Mouse (Mus musculus) lung, postnatal 14 days (tissue): ENCODE measurements around the gene Irx3.

Source experiments
- DNase-seq: peaks from one replicate; pipeline ENCODE4 v3.0.0; 2021

Gene Irx3

DNA sequence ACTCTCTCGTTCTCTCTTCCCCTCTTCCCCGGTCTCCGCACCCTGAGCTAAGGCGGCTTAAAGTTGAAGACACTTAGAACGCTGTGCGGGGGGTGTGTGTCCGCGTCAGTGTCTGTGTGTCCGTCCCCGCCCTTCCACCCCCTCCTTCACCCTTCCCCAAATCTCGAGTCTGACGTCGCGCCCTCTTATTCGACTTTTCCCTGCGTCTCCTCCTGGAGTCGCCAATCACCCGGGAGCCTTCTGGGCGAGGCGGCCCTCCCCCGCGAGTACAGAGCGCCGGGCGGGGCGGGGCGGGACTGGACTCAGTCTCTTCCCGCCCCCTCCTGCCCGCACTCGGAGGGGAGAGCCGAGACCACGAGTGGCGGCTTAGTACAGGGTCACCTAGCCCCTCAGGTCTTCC is at the start of gene Irx3:
Irx3 (minus strand) TSS at position 229 of the 400 bp plus-strand sequence.
- peak; percentile 82 for DNase-seq

DNA sequence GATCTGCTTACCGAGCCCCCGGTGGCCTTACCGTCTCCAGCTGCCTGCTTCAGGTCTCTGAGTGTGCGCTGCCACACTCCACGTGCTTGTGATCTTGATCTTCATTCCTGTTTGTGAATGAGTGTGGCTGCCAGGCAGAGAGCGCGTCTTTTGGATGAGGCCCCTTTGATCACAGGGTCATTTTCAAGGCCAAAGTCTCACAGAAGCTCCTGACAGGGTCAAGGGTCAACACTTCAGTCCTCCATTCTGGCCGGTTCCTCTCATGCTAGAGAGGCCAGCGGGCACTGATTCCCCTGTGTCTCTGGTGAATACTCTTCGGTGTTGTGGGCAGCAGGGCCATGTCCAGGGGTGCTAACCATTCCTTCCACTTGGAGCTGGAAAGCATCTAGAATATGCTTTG is 49.5 kb upstream of the Irx3 start:
- no peak for DNase-seq

DNA sequence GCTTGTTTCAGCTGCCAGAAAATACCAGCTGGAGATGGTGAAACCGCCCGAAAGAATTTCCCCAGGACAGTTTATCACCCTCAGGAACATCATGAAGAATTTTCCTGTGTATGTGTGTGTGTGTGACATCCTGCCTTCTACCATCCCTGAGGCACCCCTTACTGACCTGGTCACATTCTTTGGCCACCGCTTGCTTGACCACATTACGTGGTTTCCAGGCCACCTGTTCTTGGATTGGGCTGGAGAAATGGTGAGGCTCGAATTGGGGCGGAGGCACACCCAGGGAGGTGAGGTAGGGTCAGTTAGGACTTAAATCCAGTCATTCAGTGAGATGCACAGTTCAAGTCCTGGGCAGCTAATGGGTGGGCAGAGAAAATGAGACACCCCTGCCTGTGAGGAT is 48.1 kb upstream of the Irx3 start:
- no peak for DNase-seq

DNA sequence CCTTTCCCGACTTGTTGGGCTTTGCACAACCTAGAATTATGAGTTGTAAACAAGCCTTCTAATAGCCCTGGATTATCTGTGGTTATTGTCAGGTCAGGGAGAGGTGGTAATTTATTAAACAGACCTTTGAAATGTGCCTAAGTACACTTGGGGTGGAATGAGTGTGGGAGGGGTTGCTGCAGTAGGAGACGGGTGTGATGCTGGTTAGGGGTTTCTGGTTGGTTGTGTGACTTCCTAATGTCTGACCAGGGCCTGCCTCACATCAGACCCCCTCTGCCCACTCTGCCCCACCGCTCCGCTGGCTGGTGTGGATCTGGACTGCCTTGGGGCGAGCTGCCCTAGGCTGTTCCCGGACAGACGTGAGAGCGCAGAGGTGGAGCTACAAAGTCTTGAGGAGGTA is 47.7 kb upstream of the Irx3 start:
- DNase-seq, result no peak

DNA sequence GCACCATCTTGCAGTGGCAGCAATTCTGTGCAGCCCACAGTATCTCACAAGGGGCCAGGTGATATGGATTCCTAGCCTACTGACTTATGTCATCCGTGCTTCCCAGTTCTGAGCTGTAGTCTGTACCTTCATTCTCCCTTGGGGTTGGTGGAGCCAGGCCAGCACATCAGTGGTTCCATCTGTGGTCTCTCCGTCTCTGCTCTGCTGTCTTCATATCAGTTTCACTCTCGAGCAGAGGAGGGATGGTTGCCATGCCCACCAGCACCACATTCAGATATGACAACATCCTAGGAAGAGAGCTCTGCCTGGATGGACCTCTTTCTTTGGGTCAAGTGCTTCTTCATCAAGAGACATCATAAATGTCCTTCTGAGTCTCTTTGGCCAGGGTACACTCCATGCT is 43.8 kb upstream of the Irx3 start:
- DNase-seq, result no peak

DNA sequence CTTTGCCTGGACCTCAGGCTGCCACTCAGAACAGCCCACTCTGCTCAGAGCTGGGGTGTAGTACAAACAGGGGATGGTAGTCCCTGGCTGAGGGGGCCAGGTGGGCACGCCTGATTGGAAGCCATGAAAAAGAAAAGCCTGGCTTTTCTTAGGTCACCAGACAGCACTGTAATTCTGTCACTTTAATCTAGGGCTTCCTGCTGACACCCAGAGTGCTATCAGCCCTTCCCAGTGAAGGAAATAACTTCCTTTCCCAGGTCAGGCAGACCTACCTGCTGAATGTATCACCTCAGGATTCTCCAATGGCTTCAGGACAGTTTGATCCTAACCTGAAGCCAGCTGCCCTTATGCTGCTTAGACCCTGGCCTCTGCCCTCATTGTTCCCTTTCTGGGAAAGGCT is 35.3 kb upstream of the Irx3 start:
- no peak for DNase-seq

DNA sequence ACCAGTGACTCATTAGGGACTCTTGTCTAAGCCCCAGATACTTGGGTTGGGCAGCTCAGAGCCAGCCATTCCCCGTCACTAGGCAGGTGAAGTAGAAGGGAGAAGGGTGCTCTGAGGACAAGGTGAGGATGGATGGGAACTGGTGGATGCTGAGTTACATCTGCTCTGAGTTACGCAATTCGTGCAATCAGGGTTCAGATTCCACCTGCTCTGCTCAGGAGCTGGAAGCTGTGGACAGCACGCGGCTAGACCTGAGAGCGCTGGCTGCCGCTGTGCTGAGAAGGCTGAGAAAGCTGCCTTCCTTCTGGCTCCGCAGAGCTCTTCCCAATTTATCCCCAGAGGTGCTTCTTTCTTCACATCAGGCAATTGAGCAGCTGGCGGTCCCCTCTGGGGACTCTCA is 34.8 kb upstream of the Irx3 start:
- DNase-seq, result no peak

DNA sequence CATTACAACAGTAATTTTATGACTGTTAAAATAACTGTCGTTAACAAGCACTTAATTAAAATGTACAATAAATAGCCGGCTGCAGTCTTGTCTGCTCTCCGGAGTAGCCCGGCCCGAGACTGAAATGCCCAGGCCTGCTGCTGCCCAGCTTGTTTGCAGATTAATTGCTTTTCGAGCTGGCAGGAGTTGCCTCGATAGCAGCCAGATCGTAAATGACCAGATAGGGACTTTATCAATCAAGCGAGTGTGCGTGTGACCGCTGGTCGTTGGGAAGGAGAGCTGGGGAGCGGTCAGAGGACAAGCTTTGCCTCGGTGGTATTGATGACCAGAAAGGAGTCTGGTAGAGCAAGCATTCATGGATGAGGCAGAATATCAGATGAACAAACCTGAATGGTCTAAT is 25.8 kb upstream of the Irx3 start:
- DNase-seq, result no peak

DNA sequence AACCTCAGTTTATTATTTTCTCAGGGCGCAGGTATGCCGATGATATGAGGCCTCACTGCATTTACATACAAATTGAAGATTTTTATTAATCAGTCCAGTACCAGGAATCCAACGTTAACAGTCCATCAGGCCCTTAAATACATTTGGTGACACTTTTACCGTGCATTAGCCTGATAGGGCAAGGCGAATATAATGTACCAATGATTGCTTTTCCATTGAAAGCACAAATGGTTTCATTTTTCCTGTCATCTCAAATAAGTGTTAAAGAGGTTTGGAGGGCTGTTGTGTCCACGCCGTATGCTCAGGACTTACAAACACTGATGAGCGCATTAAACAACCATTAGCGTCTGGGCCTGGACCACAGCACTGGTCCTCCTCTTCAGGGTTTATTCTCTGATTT is 25.3 kb upstream of the Irx3 start:
- DNase-seq, result no peak

DNA sequence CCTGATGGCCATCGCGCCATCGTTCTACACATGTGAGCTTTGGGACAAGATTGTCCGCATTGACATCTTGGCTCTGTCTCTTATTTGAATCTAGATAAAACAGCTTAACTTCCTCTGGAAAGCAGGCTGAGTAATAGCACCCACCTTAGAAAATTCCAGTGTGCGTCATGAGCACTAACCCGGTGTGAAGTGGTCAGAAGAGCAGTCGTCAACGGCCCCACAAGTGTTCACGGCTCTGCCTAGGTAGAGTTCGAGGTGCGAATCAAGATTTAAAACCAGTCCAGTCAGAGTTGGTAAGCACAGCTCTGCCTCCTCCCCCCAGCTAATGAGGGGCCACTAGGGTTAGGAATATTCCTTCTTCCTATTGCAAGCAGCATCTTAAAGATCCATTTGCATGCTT is 21.5 kb upstream of the Irx3 start:
- peak; percentile 12 for DNase-seq

DNA sequence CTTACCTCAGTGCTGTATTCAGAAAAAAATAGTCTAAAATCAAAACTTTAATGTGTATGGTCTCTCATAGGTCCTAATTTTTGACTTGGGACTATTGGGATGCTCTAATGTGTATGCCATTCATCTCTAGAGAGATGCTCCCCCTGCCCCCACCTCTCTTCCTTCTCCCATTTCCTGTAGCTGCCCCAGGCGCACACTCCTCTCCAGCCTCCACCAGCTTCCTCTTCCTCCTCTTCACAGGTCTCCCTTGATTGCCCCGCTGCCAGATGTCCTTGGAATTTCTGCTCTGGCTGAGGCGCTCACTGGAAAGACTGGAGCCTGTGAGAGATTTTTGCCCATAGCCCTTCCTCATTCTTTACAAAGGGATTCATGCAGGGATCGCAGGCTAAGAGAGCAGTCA is 20.9 kb upstream of the Irx3 start:
- no peak for DNase-seq

DNA sequence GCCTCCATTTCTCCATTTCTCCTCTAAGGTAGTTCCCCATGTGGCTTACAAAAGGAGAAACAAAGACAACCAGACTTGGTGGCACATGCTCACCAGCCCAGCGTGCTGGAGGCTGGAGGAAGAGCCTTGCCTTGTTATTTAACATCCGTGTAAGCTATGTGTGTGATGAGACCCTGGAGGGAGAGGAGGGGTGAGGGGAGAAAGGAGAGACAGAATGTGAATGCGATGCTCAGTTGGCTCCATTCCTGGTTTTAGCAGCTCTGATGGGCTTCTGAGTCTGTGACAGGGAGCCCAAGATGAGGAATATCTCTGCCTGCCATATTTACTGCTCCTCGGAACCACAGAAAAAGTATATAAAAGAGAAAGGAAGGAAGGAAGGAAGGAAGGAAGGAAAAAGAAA is 20.1 kb upstream of the Irx3 start:
- no peak for DNase-seq

DNA sequence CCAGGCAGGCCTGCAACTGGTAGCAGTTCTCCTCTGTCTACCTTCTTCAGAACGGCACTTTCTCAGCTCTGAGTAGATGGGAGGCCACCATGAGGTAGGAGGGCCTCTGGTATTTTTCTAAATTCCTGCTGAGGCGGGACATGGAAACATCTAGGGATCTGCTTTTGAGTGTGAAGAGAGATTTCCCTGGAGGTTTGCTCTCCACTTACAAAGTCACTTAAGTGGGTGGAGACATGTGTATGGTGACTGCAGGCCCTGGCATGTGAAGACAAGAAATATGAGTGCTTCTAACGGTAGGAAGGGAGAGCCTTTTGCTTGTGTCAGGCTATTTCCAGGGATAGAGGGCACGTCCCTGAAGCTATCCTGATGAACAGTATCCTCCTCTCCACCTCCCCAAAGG is 17.9 kb upstream of the Irx3 start:
- no peak for DNase-seq

DNA sequence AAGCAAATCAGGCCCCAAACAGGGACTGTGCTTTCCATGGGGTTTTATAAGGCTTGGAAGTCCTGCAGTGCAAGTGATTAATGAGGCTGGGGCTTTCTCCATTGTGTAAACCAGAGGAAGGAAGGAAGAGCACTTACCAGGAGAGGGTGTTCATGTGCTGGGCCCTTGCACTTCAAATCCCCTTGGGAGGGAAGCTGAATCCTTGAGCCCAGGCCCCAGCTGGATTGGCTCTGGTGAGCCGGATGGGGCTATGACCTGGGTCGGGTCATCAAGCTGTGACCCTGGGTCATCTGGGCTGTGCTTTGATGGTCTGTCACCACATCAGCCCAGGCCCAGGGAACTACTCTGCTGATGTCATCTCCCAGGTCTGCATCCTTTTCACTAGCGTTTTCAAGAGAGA is 16.9 kb upstream of the Irx3 start:
- no peak for DNase-seq

DNA sequence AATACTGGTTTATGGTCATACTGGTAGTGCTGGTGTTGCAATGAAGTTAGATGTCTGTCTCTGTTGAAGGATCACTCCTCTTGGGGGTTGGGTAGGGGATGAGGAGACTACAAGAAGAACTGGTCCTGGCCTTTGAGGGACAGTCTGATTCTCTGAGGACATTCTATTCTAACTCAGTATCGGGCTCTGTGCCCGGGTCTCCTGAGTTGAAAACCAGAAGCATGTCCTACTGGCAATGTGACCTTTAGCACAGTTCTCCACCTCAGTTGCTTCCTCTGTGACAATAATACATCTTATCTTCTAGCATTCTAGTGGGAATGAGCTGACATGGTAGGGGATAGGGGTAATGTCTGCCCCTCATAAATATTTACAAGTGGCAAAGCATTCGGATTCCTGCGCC is 12.2 kb upstream of the Irx3 start:
- DNase-seq, result no peak

DNA sequence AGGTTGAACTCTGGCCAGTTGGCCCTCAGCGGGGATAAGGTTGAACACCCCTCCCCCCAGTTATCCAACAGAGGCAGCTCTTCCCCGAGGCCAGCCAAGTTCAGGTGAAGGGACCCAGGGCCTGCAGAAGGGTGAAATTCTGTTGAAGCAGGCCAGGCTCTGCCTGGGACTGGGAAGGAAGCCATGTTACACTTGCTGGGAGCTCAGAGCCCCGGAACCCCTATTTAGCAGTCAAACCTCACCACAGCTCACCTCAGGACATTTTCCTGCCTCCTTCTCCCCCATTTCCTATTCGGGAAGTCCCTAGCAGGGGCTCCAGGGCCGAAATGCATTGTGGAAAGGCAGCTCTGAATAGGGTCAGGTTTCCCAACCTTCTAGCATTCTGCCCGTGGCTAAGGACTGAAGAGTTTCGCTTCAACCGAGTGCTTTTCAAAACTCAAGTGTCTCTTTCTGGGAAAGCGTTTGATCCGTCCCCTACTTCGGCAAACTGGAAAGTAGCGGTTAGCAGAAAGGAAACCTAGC is 4.9 kb upstream of the Irx3 start:
- DNase-seq, result peak; percentile 25

DNA sequence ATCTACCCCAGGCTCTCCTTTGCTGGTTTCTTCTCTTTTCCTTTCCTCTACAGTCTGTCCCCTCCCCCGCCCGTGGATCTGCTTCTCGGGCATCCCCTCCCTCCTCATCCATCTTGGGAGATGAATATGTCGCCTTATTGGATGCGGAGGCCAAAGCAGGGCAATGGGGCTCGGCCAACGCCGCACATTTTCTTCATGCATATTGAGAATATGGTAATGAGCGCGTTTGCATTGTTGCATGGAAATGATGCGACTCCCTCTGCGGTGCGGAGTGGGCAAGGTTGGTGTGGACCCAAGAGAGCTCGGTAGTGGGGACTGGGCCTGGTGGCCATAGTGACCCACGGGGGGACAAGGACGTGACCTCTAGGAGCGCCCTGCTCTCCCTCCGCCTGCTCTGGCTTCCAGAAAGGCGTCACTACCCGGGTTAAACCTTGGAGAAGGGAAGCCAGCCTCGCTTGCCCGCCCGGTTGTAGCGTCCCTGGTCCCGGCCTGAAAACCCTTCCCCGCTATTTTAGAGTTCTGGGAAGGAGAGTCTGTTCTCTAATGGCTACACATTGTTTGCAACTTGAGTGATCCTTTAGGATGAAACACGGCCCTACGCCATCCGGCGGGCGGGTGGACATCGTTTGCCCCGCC is 4.3 kb upstream of the Irx3 start:
- DNase-seq, result peak; percentile 21

DNA sequence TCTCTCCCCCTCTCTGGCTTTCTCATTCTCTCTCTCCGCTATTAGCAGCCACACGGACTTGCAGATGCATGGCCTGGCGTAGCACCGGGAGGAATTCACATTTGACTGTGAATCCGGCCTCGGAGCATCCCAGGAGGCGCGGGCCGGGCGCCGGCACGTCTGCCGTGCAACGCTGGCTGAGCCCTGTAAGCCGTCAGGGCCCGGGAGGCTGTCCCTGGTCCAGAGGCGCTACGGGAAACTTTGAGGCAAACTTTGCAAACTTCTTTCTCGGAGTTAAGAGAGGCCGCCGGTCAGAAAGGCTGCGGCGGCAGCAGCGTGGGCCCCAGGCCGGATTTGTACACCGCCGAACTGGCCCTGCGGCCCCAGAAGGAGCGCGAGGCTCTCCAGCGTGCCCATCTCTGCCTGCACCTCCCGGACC is 3.4 kb upstream of the Irx3 start:
- peak; percentile 27 for DNase-seq

DNA sequence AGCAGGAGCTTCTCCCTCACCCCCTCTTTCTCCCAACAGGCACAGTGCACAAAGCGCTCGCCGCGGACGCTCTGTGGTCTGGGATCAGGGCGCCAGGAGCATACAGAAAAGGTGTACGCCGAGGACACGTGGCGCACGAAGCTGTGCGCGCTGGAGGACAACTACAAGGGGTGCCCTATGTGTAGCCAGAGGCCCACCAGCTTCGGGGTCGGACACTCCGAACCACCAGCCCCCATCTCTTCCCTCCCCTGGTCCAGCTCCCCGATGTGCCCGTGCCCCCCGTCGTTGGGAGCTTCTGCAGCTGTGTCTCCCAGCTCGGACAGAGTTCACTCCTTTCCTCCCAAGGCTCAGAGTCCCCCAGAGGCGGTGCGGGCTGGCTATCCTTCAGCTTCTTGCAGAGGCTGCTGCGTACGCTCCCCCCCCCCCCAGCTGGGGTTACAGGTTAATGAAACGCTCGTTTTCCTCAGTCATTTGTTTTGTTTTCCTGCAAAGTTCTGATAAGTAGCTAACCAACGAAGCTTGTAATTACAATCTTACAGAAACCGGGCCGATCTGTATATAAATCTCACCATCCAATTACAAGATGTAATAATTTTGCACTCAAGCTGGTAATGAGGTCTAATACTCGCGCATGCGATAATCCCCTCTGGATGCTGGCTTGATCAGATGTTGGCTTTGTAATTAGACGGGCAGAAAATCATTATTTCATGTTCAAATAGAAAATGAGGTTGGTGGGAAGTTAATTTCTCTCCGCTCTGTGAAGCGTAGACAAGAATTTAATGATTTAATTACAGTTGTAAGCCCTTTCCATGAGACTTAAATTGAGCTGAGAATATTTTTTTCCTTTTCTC is 2.8 kb upstream of the Irx3 start:
- DNase-seq, result no peak

DNA sequence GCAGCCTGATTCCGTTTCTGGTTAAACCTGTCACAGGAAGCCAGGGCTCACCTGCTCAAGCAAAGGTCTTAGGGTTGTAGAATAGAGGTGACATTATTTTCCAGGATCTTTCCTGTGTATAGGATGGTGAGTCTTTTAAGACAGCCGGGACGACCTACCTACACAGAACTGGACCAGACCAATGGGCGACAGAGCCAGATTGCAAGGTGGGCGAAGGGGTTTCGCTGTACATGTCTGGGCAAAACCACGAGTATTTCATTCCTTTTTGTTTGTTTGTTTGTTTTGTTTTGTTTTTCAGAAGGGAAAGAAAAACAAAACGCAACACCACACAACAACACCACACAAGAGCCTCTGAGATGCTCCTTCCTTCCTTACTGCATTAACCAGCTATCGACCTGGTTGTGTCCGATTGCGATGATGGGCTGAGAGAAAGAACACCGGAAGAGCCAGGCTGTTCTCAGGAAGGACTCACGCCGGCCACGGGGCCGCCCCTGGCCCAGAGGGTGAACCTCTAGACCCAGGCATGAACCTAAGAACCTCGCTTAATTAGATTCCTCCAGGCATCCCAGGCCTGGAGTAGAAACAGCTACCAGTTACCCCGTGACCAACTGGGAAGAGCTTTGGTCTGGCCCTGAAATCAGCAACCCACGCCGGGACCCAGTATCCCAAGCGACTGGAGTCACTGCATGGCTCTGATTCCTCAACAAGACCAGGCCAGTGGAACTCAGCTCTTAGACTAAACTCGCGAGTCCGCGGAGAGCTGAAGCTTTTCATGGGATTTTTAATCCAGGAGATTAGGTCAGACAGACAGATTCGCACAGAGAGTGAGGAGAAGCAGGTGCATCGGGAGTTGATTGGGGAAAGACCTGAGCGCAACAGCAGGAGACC is 1.9 kb upstream of the Irx3 start:
- peak; percentile 11 for DNase-seq

DNA sequence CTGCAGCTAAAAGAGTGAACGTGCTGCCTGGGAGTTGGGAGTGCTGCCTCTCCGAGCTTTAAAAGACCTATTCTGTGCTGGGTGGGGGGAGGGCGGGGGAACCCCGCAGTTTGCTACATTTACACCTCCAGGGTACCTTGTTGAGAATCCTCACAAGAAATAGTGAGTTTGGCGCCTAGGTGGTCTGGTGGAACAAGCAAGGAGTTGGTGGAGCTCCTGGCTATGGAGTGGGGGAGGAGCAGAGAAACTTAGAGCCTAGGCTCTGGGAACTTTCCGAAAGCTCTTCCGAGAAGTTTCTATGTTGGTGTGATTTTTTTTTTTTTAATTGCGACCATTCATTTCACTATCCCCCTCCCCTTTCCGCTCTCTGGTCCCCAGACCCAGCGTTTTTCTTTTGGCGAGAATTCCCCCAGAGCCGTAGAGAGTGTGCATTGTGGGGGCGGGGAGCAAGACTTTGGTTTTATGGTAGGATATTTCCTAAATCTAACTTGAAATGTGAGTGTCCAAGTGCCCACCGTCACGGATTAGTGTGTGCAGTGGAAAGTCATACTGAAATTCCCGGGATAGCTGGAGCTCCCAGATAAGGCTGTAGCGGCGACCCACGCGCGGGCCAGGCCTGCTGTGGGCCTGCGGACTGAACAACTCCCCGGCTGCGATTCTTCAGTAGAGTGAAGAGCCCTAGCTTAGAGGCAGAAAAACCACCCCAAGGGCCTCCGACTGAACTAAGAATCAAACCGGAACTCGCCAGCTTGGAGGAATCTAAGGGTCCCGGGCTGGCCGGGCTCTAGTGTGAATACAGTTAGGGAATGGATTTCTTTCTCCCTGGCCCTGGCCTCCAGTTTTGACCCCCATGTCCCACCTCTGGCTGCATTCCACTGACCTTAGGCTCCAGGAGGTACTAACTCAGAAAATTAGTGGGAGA is 795 bp upstream of the Irx3 start:
- peak; percentile 15 for DNase-seq

DNA sequence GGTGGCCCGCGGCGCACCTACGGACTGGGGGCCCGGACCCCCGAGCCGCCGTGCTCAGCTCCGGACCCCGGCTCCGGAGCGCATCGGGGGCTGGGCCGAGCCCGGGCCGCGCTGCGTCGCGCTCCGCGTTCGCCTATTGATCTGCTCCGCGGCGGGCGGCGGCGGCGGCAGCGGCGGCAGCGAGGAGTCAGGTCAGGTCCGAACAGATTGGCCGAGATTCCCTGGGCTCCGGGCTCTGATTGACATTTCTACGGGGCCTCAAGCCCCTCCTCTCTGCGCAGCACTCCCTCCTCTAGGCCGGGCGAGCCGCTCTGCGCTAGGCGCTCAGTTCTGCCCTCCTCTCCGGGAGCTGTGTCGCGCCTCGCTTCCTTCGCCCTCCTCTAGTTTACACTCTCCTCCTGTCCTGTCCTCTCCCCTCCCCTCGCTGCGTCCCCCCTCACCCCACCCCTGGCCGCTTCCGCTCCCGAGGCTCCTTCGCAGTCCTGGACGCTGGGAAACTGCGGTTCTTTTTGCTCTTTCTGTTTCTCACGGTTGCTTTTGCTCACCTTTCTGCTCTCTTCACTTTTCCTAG is 541 bp downstream of the Irx3 start:
- DNase-seq, result peak; percentile 71
